Mouse (Mus musculus): ENCODE data around the gene Rnf113a2. TPM values are rescaled to one million over a fixed set of nuclear protein-coding genes. Genes with fewer than 3 reads are reported as not detected.
A peak's percentile ranks its signal among the peaks of the same experiment; 100 is the strongest.

Rnf113a2 gene
- polyA plus RNA-seq, 1 experiment from 2014 or later, result 29.7 TPM

DNA sequence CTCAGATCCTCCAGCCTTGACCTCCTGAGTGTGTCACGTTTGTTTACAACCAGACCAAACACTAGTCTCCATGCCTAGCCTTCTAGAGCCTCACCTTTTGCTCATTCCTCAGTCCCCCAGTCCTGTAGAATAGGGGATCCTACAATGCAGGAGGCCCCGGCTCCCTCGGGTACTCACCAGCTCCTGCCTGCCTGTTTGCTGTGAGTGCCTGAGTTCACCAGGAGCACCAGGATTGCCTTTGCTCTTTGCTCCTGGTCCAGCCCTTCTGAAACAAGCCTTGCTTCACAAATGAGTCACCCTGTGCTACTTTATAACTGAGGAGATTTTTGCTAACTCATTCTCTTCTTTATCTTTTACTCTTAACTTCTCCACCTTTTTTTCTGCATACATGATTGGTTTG is 16.3 kb upstream of the Rnf113a2 start:
- Histone ChIP-seq H3K27ac (ENCODE audit: low read depth, low read length) (no peak overlapping the region), H3K36me3 (ENCODE audit: control insufficient read depth, insufficient read depth, low read length) (no peaks in the 10 kb centered on the region), H3K4me3 (ENCODE audit: low read depth, low read length) (no peak overlapping the region), H3K4me1 (ENCODE audit: control insufficient read depth, insufficient read depth, low read length) (no peaks in the 10 kb centered on the region), H3K27me3 (ENCODE audit: control insufficient read depth, insufficient read depth, low read length) (no peaks in the 10 kb centered on the region), H3K4me2 (ENCODE audit: low read depth) (no peak overlapping the region), H3K9ac (ENCODE audit: low read length) (no peak overlapping the region), H3K9me3 (ENCODE audit: control insufficient read depth, low read length) (no peaks in the 10 kb centered on the region)
- WGBS, result 69% methylated on average over 3 of the region's 3 CpGs
- no peak for DNase-seq (ENCODE audit: low spot score)
- ATAC-seq (ENCODE audit: insufficient read depth, low FRiP score, low TSS enrichment), result no peak

DNA sequence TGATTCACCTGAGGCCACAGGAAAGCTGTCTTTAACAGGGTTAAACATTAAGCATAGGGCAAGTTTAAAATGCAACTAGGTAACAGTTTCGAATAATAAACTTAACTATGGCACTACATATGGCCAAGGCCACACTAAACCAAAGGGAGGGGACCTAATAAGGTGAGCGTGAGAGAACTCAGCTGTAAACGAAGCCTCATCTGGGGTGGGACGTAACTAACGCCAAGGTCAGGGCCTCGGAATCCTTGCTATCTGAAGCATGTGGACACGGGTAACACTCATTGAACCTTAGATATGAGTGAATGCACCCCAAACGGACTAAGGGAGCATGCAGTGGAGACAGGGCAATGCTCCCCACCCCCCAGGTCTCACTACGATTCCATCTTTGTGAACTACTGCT is 14.1 kb upstream of the Rnf113a2 start:
- no peak overlapping the region for H3K4me3 ChIP-seq (ENCODE audit: low read depth, low read length)
- no peak overlapping the region for H3K4me2 ChIP-seq (ENCODE audit: low read depth)
- H3K9me3 ChIP-seq (ENCODE audit: control insufficient read depth, low read length), result no peaks in the 10 kb centered on the region
- no peak overlapping the region for H3K9ac ChIP-seq (ENCODE audit: low read length)
- no peak for ATAC-seq (ENCODE audit: insufficient read depth, low FRiP score, low TSS enrichment)
- no peaks in the 10 kb centered on the region for H3K4me1 ChIP-seq (ENCODE audit: control insufficient read depth, insufficient read depth, low read length)
- no peak for DNase-seq (ENCODE audit: low spot score)
- 81% methylated on average over 9 of the region's 9 CpGs for WGBS
- no peaks in the 10 kb centered on the region for H3K27me3 ChIP-seq (ENCODE audit: control insufficient read depth, insufficient read depth, low read length)
- no peaks in the 10 kb centered on the region for H3K36me3 ChIP-seq (ENCODE audit: control insufficient read depth, insufficient read depth, low read length)
- no peak overlapping the region for H3K27ac ChIP-seq (ENCODE audit: low read depth, low read length)

DNA sequence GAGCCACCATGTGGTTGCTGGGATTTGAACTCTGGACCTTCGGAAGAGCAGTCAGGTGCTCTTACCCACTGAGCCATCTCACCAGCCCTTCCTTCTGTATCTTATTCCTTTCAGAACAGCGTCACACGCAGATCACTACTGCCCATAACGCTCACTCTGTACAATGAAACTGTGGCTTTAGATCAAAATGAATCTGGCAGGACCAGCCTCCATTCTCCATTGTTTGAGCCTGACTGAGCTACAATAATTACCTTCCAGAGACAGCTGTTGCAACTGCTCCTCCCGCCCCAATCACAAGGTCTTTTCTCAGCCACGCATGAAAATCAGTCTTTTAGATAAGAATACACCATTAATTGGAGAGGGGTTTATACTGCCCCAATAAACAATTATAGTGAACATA is 12.5 kb upstream of the Rnf113a2 start:
- Histone ChIP-seq H3K9me3 (ENCODE audit: control insufficient read depth, low read length) (no peaks in the 10 kb centered on the region), H3K4me3 (ENCODE audit: low read depth, low read length) (no peak overlapping the region), H3K4me2 (ENCODE audit: low read depth) (no peak overlapping the region), H3K36me3 (ENCODE audit: control insufficient read depth, insufficient read depth, low read length) (no peaks in the 10 kb centered on the region), H3K27ac (ENCODE audit: low read depth, low read length) (no peak overlapping the region), H3K27me3 (ENCODE audit: control insufficient read depth, insufficient read depth, low read length) (no peaks in the 10 kb centered on the region), H3K4me1 (ENCODE audit: control insufficient read depth, insufficient read depth, low read length) (no peaks in the 10 kb centered on the region), H3K9ac (ENCODE audit: low read length) (no peak overlapping the region)
- DNase-seq (ENCODE audit: low spot score) (no peak), ATAC-seq (ENCODE audit: insufficient read depth, low FRiP score, low TSS enrichment) (no peak)
- 75% methylated on average over 6 of the region's 6 CpGs for WGBS

DNA sequence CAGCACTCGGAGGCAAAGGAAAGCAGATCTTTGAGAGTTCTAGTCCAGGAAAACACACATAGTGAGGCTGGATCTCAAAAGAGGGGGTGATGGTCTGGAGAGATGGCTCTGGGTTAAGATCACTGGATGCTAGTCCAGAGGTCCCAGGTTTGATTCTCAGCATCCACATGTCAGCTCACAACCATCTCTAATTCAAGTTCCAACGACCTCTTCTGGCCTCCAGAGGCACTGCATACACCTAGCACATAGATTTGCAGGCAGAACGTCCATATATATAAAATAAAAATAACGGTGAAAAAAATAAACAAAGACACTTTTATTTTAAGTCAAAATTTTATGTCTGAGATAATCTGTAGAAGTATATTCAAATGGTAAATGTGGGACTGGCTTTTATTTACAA is 9.7 kb upstream of the Rnf113a2 start:
- WGBS, result 63% methylated on average over 4 of the region's 4 CpGs
- no peak overlapping the region for H3K4me3 ChIP-seq (ENCODE audit: low read depth, low read length)
- H3K4me1 ChIP-seq (ENCODE audit: control insufficient read depth, insufficient read depth, low read length), result no peaks in the 10 kb centered on the region
- H3K27me3 ChIP-seq (ENCODE audit: control insufficient read depth, insufficient read depth, low read length), result no peaks in the 10 kb centered on the region
- H3K9me3 ChIP-seq (ENCODE audit: control insufficient read depth, low read length), result no peaks in the 10 kb centered on the region
- H3K9ac ChIP-seq (ENCODE audit: low read length), result no peak overlapping the region
- no peaks in the 10 kb centered on the region for H3K36me3 ChIP-seq (ENCODE audit: control insufficient read depth, insufficient read depth, low read length)
- H3K27ac ChIP-seq (ENCODE audit: low read depth, low read length), result no peak overlapping the region
- no peak overlapping the region for H3K4me2 ChIP-seq (ENCODE audit: low read depth)
- ATAC-seq (ENCODE audit: insufficient read depth, low FRiP score, low TSS enrichment), result no peak
- DNase-seq (ENCODE audit: low spot score), result no peak

DNA sequence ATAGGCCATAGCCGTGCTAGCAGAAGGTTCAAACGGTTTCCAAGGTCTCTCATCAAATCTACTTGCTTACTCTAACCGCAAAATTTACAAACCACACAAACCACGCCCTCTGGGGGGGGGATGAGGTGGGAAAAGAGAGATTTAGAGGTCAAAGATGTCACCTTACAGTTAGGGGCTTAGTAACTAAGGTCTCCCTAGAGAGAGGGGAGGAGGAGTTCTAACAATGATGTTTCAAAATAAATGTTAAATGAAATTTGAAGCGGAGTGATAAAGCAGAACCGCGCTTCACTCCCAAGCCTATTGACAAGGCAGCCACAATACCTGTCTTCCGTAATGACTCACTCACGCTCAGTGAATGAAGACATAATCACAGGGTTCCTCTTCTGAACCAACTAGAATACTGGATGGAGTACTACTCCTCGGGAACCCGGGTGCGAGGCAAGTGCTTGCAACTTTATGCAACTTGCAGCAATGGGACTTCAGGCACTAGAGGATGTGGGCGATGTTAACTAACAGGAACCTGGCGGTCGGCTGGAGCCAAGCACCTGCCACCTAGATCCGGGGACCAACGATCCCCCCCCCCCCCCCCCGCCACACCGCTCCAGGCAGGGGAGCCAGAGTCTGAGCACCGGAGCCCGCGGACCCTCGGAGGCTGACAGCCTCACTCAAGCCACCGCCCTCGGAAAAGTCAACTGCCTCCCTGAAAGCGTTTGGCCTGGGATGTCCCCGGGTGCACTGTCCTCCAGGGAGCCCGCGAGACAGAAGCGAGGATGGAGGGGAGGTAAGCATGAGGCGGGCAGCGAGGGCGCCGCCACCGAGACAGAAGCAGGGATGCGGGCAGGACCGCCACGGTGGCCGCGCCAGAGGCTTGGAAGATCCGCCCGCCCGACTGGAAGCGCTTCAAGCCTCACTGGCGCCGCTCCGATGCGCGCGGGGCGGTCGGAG is 8.8 kb upstream of the Rnf113a2 start:
- no peaks in the 10 kb centered on the region for H3K27me3 ChIP-seq (ENCODE audit: control insufficient read depth, insufficient read depth, low read length)
- WGBS, result 2% methylated on average over 50 of the region's 52 CpGs
- H3K36me3 ChIP-seq (ENCODE audit: control insufficient read depth, insufficient read depth, low read length), result no peaks in the 10 kb centered on the region
- H3K4me3 ChIP-seq (ENCODE audit: low read depth, low read length), result peak overlapping the region; percentile 71
- peak overlapping the region; percentile 63 for H3K27ac ChIP-seq (ENCODE audit: low read depth, low read length)
- H3K4me2 ChIP-seq (ENCODE audit: low read depth), result peak overlapping the region; percentile 95
- peak overlapping the region; percentile 81 for H3K9ac ChIP-seq (ENCODE audit: low read length)
- no peaks in the 10 kb centered on the region for H3K4me1 ChIP-seq (ENCODE audit: control insufficient read depth, insufficient read depth, low read length)
- DNase-seq (ENCODE audit: low spot score) (no peak), ATAC-seq (ENCODE audit: insufficient read depth, low FRiP score, low TSS enrichment) (peak; percentile 74)
- no peaks in the 10 kb centered on the region for H3K9me3 ChIP-seq (ENCODE audit: control insufficient read depth, low read length)

DNA sequence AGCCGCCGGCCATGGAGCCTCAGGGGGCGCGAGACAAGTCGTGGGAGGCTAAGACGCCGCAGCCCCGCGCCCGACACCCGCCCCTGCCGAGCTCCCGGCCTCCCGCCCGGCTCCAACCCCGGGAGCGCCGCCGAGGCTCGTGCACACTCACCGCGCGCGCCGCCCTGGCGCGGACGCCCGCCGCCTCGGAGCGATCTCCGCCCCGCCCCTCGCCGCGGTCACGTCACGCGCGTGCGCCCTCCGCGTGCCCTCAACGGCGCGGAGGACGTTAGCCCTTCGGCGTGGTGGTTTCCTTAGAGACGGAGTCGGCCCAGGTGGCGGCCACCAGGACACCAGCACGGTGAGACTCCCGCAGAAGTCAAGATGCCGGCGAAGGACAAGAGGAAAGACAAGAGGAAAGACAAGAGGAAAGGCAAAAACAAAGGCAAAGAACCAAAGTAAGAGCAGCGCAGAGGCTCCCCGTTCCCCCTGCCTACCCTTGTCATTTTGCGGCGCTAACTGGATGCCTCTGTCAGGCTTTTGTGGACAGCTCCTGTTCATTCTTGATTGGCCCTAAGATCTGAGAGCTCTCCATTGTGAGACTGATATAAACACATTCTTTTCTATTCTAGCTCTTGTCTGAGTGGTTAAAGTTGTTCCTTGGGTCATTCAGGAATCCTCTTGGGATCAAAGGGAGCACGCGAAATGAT is 8.0 kb upstream of the Rnf113a2 start, which contains the start of the genes Entpd5 and Bbof1:
TSS of gene Entpd5 (minus strand) at position 211 of the 689 bp plus-strand sequence.
TSS of gene Bbof1 (plus strand) at position 253 of the 689 bp plus-strand sequence.
- peak within 1 kb of the TSS; percentile 71 for H3K4me3 ChIP-seq (ENCODE audit: low read depth, low read length)
- H3K9ac ChIP-seq (ENCODE audit: low read length), result peak within 1 kb of the TSS; percentile 81
- H3K27ac ChIP-seq (ENCODE audit: low read depth, low read length), result peak within 1 kb of the TSS; percentile 63
- no peaks in the 10 kb centered on the region for H3K9me3 ChIP-seq (ENCODE audit: control insufficient read depth, low read length)
- ATAC-seq (ENCODE audit: insufficient read depth, low FRiP score, low TSS enrichment) (peak; percentile 93), DNase-seq (ENCODE audit: low spot score) (peak; percentile 93)
- WGBS, result 2% methylated on average over 63 of the region's 63 CpGs
- peak within 1 kb of the TSS; percentile 95 for H3K4me2 ChIP-seq (ENCODE audit: low read depth)
- H3K4me1 ChIP-seq (ENCODE audit: control insufficient read depth, insufficient read depth, low read length), result no peaks in the 10 kb centered on the region
- H3K36me3 ChIP-seq (ENCODE audit: control insufficient read depth, insufficient read depth, low read length), result no peaks in the 10 kb centered on the region
- H3K27me3 ChIP-seq (ENCODE audit: control insufficient read depth, insufficient read depth, low read length), result no peaks in the 10 kb centered on the region

DNA sequence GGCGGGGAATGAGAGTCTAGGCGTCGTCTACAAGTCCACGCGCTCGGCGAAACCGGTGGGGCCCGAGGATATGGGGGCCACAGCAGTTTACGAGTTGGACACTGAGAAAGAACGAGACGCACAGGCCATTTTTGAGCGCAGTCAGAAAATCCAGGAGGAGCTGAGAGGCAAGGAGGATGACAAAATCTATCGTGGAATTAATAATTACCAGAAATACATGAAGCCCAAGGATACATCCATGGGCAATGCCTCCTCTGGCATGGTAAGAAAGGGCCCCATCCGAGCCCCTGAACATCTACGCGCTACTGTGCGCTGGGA is 568 bp downstream of the Rnf113a2 start:
- H3K36me3 ChIP-seq (ENCODE audit: control insufficient read depth, insufficient read depth, low read length), result no peaks in the 10 kb centered on the region
- 0 out of 2 replicates have a peak, but pooled peaks cover 2% of the 10 kb centered on the region for H3K9me3 ChIP-seq (ENCODE audit: control insufficient read depth, low read length)
- no peak overlapping the region for H3K27ac ChIP-seq (ENCODE audit: low read depth, low read length)
- peak overlapping the region; percentile 54 for H3K4me3 ChIP-seq (ENCODE audit: low read depth, low read length)
- 33% methylated on average over 18 of the region's 18 CpGs for WGBS
- H3K27me3 ChIP-seq (ENCODE audit: control insufficient read depth, insufficient read depth, low read length), result no peaks in the 10 kb centered on the region
- peak overlapping the region; percentile 71 for H3K9ac ChIP-seq (ENCODE audit: low read length)
- peak overlapping the region; percentile 77 for H3K4me2 ChIP-seq (ENCODE audit: low read depth)
- no peaks in the 10 kb centered on the region for H3K4me1 ChIP-seq (ENCODE audit: control insufficient read depth, insufficient read depth, low read length)
- ATAC-seq (ENCODE audit: insufficient read depth, low FRiP score, low TSS enrichment), result peak; percentile 45; the same call in 1 of the 2 replicates
- no peak for DNase-seq (ENCODE audit: low spot score)

DNA sequence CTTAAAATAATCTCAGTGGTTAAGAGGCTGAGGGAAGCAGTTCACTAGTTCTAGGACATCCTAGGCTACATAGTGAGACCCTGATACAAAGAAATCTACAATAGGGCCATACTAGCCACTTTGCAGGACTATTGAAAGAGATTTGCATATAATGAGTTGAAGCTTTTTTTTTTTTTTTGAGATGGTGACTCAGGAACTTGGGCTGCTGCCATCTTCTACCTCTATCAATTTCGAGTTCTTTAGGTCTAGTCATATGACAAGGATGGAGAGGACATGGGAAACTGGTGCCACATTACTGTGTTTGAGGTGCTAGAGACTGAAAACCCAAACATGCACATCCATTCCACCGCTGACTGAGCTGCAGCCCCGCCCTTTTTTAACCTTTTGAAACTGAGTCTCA is 7.0 kb downstream of the Rnf113a2 start:
- no peaks in the 10 kb centered on the region for H3K27me3 ChIP-seq (ENCODE audit: control insufficient read depth, insufficient read depth, low read length)
- ATAC-seq (ENCODE audit: insufficient read depth, low FRiP score, low TSS enrichment), result no peak
- H3K4me1 ChIP-seq (ENCODE audit: control insufficient read depth, insufficient read depth, low read length), result no peaks in the 10 kb centered on the region
- no peak overlapping the region for H3K4me2 ChIP-seq (ENCODE audit: low read depth)
- no peak overlapping the region for H3K4me3 ChIP-seq (ENCODE audit: low read depth, low read length)
- no peaks in the 10 kb centered on the region for H3K9me3 ChIP-seq (ENCODE audit: control insufficient read depth, low read length)
- H3K9ac ChIP-seq (ENCODE audit: low read length), result no peak overlapping the region
- 62% methylated on average over 3 of the region's 3 CpGs for WGBS
- H3K36me3 ChIP-seq (ENCODE audit: control insufficient read depth, insufficient read depth, low read length), result no peaks in the 10 kb centered on the region
- no peak for DNase-seq (ENCODE audit: low spot score)
- H3K27ac ChIP-seq (ENCODE audit: low read depth, low read length), result no peak overlapping the region
